ENCODE assay signal across 10 mouse cellular contexts in the genomic region with DNA sequence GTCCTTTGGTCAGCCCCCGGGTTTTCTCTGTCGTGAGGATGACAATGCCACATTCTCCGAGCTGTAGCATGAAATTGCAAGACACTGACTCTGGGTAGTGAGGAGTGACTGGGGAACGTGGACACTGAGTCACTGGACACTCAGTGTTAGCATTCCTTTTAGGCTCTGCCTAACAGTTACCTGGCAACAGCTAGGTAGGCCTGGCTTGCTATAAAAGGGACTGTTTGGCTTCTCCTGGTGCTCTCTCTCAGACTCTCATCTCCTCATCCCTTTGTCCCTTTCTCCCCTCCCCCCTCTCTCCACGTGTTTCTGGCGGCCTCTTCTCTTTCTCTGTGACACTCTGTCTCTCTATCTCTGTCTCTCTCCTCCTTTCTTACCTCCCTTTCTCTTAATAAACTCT. TPM values are rescaled to one million over a fixed set of nuclear protein-coding genes. Genes with fewer than 3 reads are reported as not detected.
DNase-seq lines count a peak whose midpoint lies in the region; ATAC-seq and TF ChIP-seq lines count a peak whose summit lies in the region.
"Had no signal": no experiment of that assay in that cellular context is flagged by ENCODE, and none has a peak within 500 bp of the region (broad histone marks: within the 10 kb centered on the region; RNA-seq: fewer than 3 reads in every experiment).

No protein-coding gene starts in this region.

- peak overlapping the region; percentile 52 for H3K4me2 ChIP-seq in liver, embryonic 11.5 days
- peak overlapping the region; percentile 63 for H3K4me2 ChIP-seq in intestine, postnatal 0 days (replicated peaks; ENCODE audit: low read depth)
- H3K4me2 ChIP-seq in neural tube, embryonic 15.5 days = peak overlapping the region; percentile 77

- WGBS in liver, embryonic 11.5 days = 7% methylated on average over 6 of the region's 6 CpGs
- 4% methylated on average over 6 of the region's 6 CpGs for WGBS in forebrain, embryonic 10.5 days
- 27% methylated on average over 6 of the region's 6 CpGs for WGBS in intestine, postnatal 0 days
- WGBS in neural tube, embryonic 15.5 days = 3% methylated on average over 6 of the region's 6 CpGs

- H3K36me3 ChIP-seq in liver, embryonic 11.5 days (ENCODE audit: control insufficient read depth, insufficient read depth, low read length) = no peaks in the 10 kb centered on the region
- no peaks in the 10 kb centered on the region for H3K36me3 ChIP-seq in forebrain, embryonic 10.5 days (replicated peaks)
- H3K36me3 ChIP-seq in intestine, postnatal 0 days (ENCODE audit: control insufficient read depth, insufficient read depth) = no peaks in the 10 kb centered on the region
- no peaks in the 10 kb centered on the region for H3K36me3 ChIP-seq in neural tube, embryonic 15.5 days

- DNase-seq in liver, embryonic 11.5 days (ENCODE audit: low spot score) = no peak
- no peak for DNase-seq in liver
- no peak for DNase-seq in forebrain, embryonic 10.5 days (ENCODE audit: extremely low spot score, low spot score)
- DNase-seq in right cerebral cortex, postnatal 36 days (ENCODE audit: low spot score in 2 of 2) = no peak
- DNase-seq in thymus, adult 18-20 months = no peak
- DNase-seq in right cerebral cortex, adult 18-20 months = no peak
- DNase-seq: cerebellum, adult 9-10 months; heart, postnatal 36 days had no signal

- peaks cover 11% of the 10 kb centered on the region for H3K4me1 ChIP-seq in liver, embryonic 11.5 days (replicated peaks; ENCODE audit: control insufficient read depth, insufficient read depth, low read length)
- H3K4me1 ChIP-seq in forebrain, embryonic 10.5 days = peaks cover 45% of the 10 kb centered on the region
- peaks cover 7% of the 10 kb centered on the region; the same call in 1 of the 2 replicates for H3K4me1 ChIP-seq in intestine, postnatal 0 days (replicated peaks; ENCODE audit: control insufficient read depth, insufficient read depth, low read length)
- peaks cover 22% of the 10 kb centered on the region for H3K4me1 ChIP-seq in neural tube, embryonic 15.5 days

- 0 out of 2 replicates have a peak overlapping the region, but pooled peaks have one; percentile 1 for H3K9ac ChIP-seq in liver, embryonic 11.5 days (ENCODE audit: low read depth, low read length)
- H3K9ac ChIP-seq in intestine, postnatal 0 days (ENCODE audit: low read depth, low read length) = no peak overlapping the region
- H3K9ac ChIP-seq in neural tube, embryonic 15.5 days (replicated peaks) = peak overlapping the region; percentile 52

- ATAC-seq in liver, embryonic 11.5 days (replicated peaks; ENCODE audit: low FRiP score) = no peak
- ATAC-seq in intestine, postnatal 0 days = no peak; the same call in 1 of the 2 replicates
- peak; percentile 54 for ATAC-seq in neural tube, embryonic 15.5 days (ENCODE audit: low FRiP score)

- TF ChIP-seq CTCF in intestine, postnatal 0 days (IDR thresholded peaks at IDR 0.05; ENCODE audit: low read depth) = no peak

- no peaks in the 10 kb centered on the region for H3K9me3 ChIP-seq in liver, embryonic 11.5 days (ENCODE audit: control insufficient read depth, low read length)
- no peaks in the 10 kb centered on the region for H3K9me3 ChIP-seq in forebrain, embryonic 10.5 days
- H3K9me3 ChIP-seq in intestine, postnatal 0 days (ENCODE audit: control insufficient read depth) = no peaks in the 10 kb centered on the region
- no peaks in the 10 kb centered on the region for H3K9me3 ChIP-seq in neural tube, embryonic 15.5 days (replicated peaks)

- H3K27ac ChIP-seq in liver, embryonic 11.5 days (ENCODE audit: low read depth, low read length) = no peak overlapping the region
- peak overlapping the region; percentile 86 for H3K27ac ChIP-seq in forebrain, embryonic 10.5 days
- H3K27ac ChIP-seq in intestine, postnatal 0 days (ENCODE audit: low read depth, low read length) = no peak overlapping the region; the same call in 1 of the 2 replicates
- H3K27ac ChIP-seq in neural tube, embryonic 15.5 days (replicated peaks) = peak overlapping the region; percentile 87

- H3K4me3 ChIP-seq in liver, embryonic 11.5 days (ENCODE audit: low read depth, low read length) = no peak overlapping the region; the same call in 1 of the 2 replicates
- peak overlapping the region; percentile 55 for H3K4me3 ChIP-seq in forebrain, embryonic 10.5 days
- no peak overlapping the region for H3K4me3 ChIP-seq in intestine, postnatal 0 days (ENCODE audit: low read depth, low read length)
- H3K4me3 ChIP-seq in neural tube, embryonic 15.5 days (replicated peaks) = peak overlapping the region; percentile 43

- H3K27me3 ChIP-seq in liver, embryonic 11.5 days (replicated peaks; ENCODE audit: control insufficient read depth, insufficient read depth, low read length) = peaks cover 65% of the 10 kb centered on the region
- H3K27me3 ChIP-seq in forebrain, embryonic 10.5 days (ENCODE audit: poor library complexity, severe bottlenecking) = peaks cover 63% of the 10 kb centered on the region
- H3K27me3 ChIP-seq in intestine, postnatal 0 days (replicated peaks; ENCODE audit: control insufficient read depth, insufficient read depth, low read length) = no peaks in the 10 kb centered on the region
- peaks cover 7% of the 10 kb centered on the region; the same call in 1 of the 2 replicates for H3K27me3 ChIP-seq in neural tube, embryonic 15.5 days (replicated peaks)

RNA-seq across cellular contexts. Expression of a gene that starts 3.8 kb away (rescaled TPM):
- 73.1 and 156 TPM in 2 replicates for polyA plus RNA-seq in liver, embryonic 11.5 days (2014; fragmentation: Nextera tagmentation; extraction: Ambion mirVana)
- 2.6 and 3.1 TPM in 2 replicates for polyA plus RNA-seq in forebrain, embryonic 10.5 days (2016; fragmentation: Nextera tagmentation; extraction: Ambion mirVana)
- 20.9 and 22.7 TPM in 2 replicates for polyA plus RNA-seq in intestine, postnatal 0 days (2015; fragmentation: Nextera tagmentation; extraction: Ambion mirVana)
- polyA plus RNA-seq in neural tube, embryonic 15.5 days (2015; fragmentation: Nextera tagmentation; extraction: Ambion mirVana) = 1.4 and 10.6 TPM in 2 replicates

RNA-seq across cellular contexts. Expression of a gene that starts 24.3 kb away (rescaled TPM):
- polyA plus RNA-seq in liver, embryonic 11.5 days (2014; fragmentation: Nextera tagmentation; extraction: Ambion mirVana) = 151 and 158 TPM in 2 replicates
- 158 and 163 TPM in 2 replicates for polyA plus RNA-seq in forebrain, embryonic 10.5 days (2016; fragmentation: Nextera tagmentation; extraction: Ambion mirVana)
- polyA plus RNA-seq in intestine, postnatal 0 days (2015; fragmentation: Nextera tagmentation; extraction: Ambion mirVana) = 32.3 and 32.7 TPM in 2 replicates
- polyA plus RNA-seq in neural tube, embryonic 15.5 days (2015; fragmentation: Nextera tagmentation; extraction: Ambion mirVana) = 64.5 and 81.0 TPM in 2 replicates

RNA-seq across cellular contexts. Expression of a gene that starts 40.6 kb away (rescaled TPM):
- 11.3 TPM in 2 replicates for polyA plus RNA-seq in liver, embryonic 11.5 days (2014; fragmentation: Nextera tagmentation; extraction: Ambion mirVana)
- 8.0 and 8.8 TPM in 2 replicates for polyA plus RNA-seq in forebrain, embryonic 10.5 days (2016; fragmentation: Nextera tagmentation; extraction: Ambion mirVana)
- polyA plus RNA-seq in intestine, postnatal 0 days (2015; fragmentation: Nextera tagmentation; extraction: Ambion mirVana) = 15.0 and 15.8 TPM in 2 replicates
- polyA plus RNA-seq in neural tube, embryonic 15.5 days (2015; fragmentation: Nextera tagmentation; extraction: Ambion mirVana) = 22.1 and 24.3 TPM in 2 replicates

RNA-seq across cellular contexts. Expression of a gene that starts 47.5 kb away (rescaled TPM):
- 0.35 and 0.45 TPM in 2 replicates for polyA plus RNA-seq in liver, embryonic 11.5 days (2014; fragmentation: Nextera tagmentation; extraction: Ambion mirVana)
- 2.2 and 2.5 TPM in 2 replicates for polyA plus RNA-seq in forebrain, embryonic 10.5 days (2016; fragmentation: Nextera tagmentation; extraction: Ambion mirVana)
- 0.44 TPM in 2 replicates for polyA plus RNA-seq in intestine, postnatal 0 days (2015; fragmentation: Nextera tagmentation; extraction: Ambion mirVana)
- polyA plus RNA-seq in neural tube, embryonic 15.5 days (2015; fragmentation: Nextera tagmentation; extraction: Ambion mirVana) = 3.4 and 4.2 TPM in 2 replicates

RNA-seq across cellular contexts. Expression of a gene that starts 53.1 kb away (rescaled TPM):
- 18.4 TPM in 2 replicates for polyA plus RNA-seq in liver, embryonic 11.5 days (2014; fragmentation: Nextera tagmentation; extraction: Ambion mirVana)
- 58.5 and 65.5 TPM in 2 replicates for polyA plus RNA-seq in forebrain, embryonic 10.5 days (2016; fragmentation: Nextera tagmentation; extraction: Ambion mirVana)
- 50.9 and 53.8 TPM in 2 replicates for polyA plus RNA-seq in intestine, postnatal 0 days (2015; fragmentation: Nextera tagmentation; extraction: Ambion mirVana)
- polyA plus RNA-seq in neural tube, embryonic 15.5 days (2015; fragmentation: Nextera tagmentation; extraction: Ambion mirVana) = 84.9 and 87.1 TPM in 2 replicates

Comparison
In these comparisons a context has a peak if more than half of its experiments do, and no peak if none do; other contexts are left out.
1. H3K27ac ChIP-seq: peak in forebrain, embryonic 10.5 days (single experiment) and neural tube, embryonic 15.5 days (single experiment); none in liver, embryonic 11.5 days (single experiment) and intestine, postnatal 0 days (single experiment).
2. H3K4me3 ChIP-seq: peak in forebrain, embryonic 10.5 days (single experiment) and neural tube, embryonic 15.5 days (single experiment); none in liver, embryonic 11.5 days (single experiment) and intestine, postnatal 0 days (single experiment).
3. Peak in every context shown above with its lines, with median percentiles within 50 percentile points of each other: H3K4me2 ChIP-seq.